Mouse (Mus musculus): ENCODE results near the gene Nf2. TPM values are rescaled to one million over a fixed set of nuclear protein-coding genes. Genes with fewer than 3 reads are reported as not detected.

The Nf2 gene
- polyA plus RNA-seq (2015; fragmentation: Nextera tagmentation; extraction: Ambion mirVana): 16.0 and 16.6 TPM in 2 replicates

DNA sequence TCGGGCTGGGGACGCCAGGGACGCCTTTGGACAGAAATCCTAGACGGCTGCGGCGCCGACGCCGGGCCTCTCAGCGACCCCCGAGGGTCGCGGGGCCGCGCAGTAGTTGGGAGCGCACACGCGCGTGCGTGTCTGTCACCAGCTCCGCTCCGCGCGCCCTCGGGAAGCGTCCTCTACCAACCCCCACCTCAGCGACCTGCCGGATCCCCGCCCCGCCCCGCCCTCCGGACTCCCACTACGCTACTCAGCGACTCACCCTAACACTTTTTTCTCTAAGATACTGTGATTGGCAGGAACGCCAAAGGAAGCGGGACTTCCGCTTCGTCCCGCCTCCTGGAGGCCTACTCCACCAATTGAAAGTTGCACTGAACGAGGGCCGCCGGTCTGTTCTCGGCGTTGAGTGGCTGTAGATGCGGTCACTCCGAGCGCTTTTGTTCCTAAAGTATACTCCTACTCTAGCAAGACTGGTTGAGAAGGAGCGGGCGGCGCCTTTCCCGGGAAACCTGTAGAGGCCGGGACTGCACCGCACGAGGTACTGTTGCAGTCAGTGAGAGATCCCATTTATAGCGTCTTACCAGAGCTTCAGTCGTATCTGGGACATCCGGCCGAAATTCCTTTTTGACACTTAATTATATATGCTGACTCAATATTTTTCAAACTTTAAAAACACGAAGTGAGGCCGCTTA lies at the start of gene Nf2:
TSS of gene Nf2 (minus strand) at position 279 of the 686 bp plus-strand sequence.
- peak; percentile 99 for ATAC-seq
- H3K27me3 ChIP-seq (replicated peaks; ENCODE audit: control insufficient read depth, insufficient read depth, low read length): no peaks in the 10 kb centered on the region
- H3K4me2 ChIP-seq (replicated peaks; ENCODE audit: low read depth): peak within 1 kb of the TSS; percentile 89
- no peak; the same call in 1 of the 2 replicates for TF ChIP-seq CTCF (IDR thresholded peaks at IDR 0.05; ENCODE audit: low read depth)
- WGBS: under 1% methylated on average over 59 of the region's 60 CpGs
- H3K27ac ChIP-seq (ENCODE audit: low read depth, low read length): peak within 1 kb of the TSS; percentile 70
- no peaks in the 10 kb centered on the region for H3K36me3 ChIP-seq (ENCODE audit: control insufficient read depth, insufficient read depth)
- H3K9me3 ChIP-seq (ENCODE audit: control insufficient read depth): no peaks in the 10 kb centered on the region
- H3K4me3 ChIP-seq (ENCODE audit: low read depth, low read length): peak within 1 kb of the TSS; percentile 82
- no peaks in the 10 kb centered on the region for H3K4me1 ChIP-seq (replicated peaks; ENCODE audit: control insufficient read depth, insufficient read depth, low read length)
- H3K9ac ChIP-seq (ENCODE audit: low read depth, low read length): peak within 1 kb of the TSS; percentile 84

DNA sequence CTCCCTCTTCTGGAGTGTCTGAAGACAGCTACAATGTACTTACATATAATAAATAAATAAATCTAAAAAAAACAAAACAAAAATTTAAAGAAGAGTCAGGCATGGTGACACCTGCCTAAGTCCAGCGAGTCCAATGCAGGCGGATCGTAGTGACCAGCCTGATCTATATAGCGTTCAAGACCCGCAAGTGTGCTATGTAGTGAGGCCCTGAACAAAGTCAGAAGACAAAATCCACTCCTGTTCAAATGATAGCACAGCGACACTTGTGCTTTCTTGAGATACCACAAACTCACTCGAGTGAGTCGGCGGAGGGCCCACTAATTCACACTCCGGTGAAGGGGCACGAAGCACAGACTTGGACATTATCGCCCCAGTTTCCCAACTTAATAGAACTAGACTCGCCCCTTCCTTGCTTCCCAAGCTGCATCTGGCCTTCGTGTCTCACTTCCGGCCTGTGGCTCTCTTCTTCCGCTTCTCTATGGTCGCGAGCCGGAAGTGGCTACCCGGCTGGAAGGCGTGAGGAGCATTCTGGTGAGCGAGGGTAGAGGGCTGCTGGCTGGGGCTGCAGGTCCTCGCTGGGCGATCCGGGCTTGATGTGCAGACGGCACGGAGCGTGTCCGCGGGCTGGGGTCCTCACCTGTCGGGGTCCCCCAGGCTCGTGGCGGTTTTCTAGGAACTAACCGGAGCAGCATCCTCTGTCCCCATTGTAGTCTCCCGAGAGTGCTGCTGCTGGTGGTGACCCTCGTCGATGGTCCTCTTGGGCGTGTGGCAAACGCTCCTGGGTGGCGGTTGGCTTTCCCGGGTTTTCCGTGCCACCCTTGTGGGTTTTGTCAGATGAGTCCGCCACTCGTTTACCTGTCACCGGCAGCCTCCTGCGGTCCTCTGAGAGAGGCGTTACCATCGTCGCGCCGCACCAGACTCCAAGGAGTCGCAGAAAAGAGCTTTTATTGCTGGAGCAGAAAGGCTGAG lies 45.8 kb upstream of the Nf2 start, which contains the start of gene Thoc5:
TSS of gene Thoc5 (plus strand) at position 473 of the 969 bp plus-strand sequence.
- Histone ChIP-seq H3K9ac (ENCODE audit: low read depth, low read length) (peak within 1 kb of the TSS; percentile 78), H3K36me3 (ENCODE audit: control insufficient read depth, insufficient read depth) (peaks cover 6% of the 10 kb centered on the region; the same call in 1 of the 2 replicates), H3K4me1 (replicated peaks; ENCODE audit: control insufficient read depth, insufficient read depth, low read length) (peaks cover 5% of the 10 kb centered on the region; the same call in 1 of the 2 replicates), H3K9me3 (ENCODE audit: control insufficient read depth) (no peaks in the 10 kb centered on the region), H3K4me3 (ENCODE audit: low read depth, low read length) (peak within 1 kb of the TSS; percentile 92), H3K4me2 (replicated peaks; ENCODE audit: low read depth) (peak within 1 kb of the TSS; percentile 84), H3K27me3 (replicated peaks; ENCODE audit: control insufficient read depth, insufficient read depth, low read length) (no peaks in the 10 kb centered on the region), H3K27ac (ENCODE audit: low read depth, low read length) (peak within 1 kb of the TSS; percentile 76)
- peak; percentile 84 for ATAC-seq
- no peak for TF ChIP-seq CTCF (IDR thresholded peaks at IDR 0.05; ENCODE audit: low read depth)
- 3% methylated on average over 52 of the region's 52 CpGs for WGBS

DNA sequence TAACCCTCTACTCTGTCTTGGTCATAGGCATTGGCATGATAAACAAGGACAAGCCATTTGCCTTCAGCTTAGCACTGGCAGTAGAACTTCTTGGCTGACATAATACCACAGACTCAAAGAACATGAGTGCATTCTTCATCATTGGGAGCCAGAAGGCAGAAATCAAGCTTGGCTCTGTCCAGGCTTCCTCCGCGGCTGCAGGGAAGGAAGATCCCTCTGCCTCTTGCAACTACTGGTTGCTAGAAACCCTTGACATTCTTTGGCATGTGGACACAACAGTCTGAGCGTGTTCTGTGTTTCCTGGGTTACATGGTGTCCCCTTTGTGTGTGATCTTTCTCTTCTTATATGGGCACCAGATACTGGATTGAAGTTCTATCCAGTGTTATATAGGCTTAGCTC lies 37.7 kb upstream of the Nf2 start:
- Histone ChIP-seq H3K27me3 (replicated peaks; ENCODE audit: control insufficient read depth, insufficient read depth, low read length) (no peaks in the 10 kb centered on the region), H3K4me2 (replicated peaks; ENCODE audit: low read depth) (no peak overlapping the region), H3K36me3 (ENCODE audit: control insufficient read depth, insufficient read depth) (peaks cover 13% of the 10 kb centered on the region), H3K4me1 (replicated peaks; ENCODE audit: control insufficient read depth, insufficient read depth, low read length) (no peaks in the 10 kb centered on the region; the same call in 1 of the 2 replicates), H3K4me3 (ENCODE audit: low read depth, low read length) (no peak overlapping the region), H3K27ac (ENCODE audit: low read depth, low read length) (no peak overlapping the region), H3K9ac (ENCODE audit: low read depth, low read length) (no peak overlapping the region), H3K9me3 (ENCODE audit: control insufficient read depth) (no peaks in the 10 kb centered on the region)
- no peak for TF ChIP-seq CTCF (IDR thresholded peaks at IDR 0.05; ENCODE audit: low read depth)
- no peak for ATAC-seq
- 95% methylated on average over 3 of the region's 3 CpGs for WGBS

DNA sequence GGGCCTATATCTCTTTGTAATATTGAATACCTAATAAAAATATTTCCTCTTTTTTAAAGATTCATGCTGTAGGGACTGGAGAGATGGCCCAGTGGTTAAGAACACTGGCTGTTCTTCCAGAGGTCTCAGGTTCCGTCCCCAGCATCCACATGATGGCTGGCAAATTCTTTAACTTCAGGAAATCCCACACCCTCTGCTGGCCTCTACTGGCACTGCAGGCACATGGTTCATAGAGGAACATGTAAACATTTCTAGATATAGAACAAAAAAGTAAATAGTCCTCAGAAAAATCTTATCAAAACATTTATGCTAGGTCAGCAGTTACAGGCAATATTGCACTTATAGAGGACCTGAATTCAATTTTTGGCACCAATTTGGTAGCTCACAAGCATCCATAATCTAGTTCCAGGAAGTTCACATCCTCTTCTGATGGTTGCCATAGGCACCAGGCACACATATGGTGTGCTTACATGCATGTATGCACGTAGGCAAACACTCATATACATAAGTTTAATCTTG lies 36.1 kb upstream of the Nf2 start:
- H3K27ac ChIP-seq (ENCODE audit: low read depth, low read length): no peak overlapping the region

DNA sequence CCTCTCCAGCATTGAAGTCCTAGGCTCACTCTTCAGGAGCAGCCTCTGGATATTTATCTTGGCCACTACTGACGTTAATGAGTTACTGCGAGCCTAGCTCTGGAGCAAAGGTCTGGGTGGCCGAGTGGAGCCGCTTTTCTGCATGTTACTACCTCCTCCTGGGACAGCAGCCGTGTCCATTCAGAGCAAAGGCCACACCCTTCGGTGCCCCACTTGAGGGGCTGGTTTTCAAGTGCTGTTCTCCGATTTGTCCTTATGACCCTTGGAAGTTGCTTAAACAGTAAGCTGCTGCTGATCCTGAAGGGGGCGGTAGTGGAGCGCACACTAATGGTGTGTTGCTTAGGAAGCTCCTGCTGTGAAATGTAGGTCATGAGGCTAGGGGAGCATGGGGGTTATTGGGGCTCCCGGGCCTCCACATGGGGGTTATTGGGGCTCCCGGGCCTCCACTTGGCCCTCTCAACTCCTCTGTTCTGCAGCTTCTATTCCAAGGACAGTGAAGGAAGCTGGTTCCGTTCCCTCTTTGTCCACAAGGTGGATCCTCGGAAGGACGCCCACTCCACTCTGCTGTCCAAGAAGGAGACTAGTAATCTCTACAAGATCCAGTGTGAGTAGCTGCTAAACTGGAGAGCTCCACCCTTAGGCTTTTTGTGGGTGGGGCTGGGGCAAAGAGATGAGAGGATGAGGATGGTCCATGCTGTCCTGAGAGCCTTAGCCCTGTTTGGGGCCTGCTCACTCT lies 33.7 kb upstream of the Nf2 start:
- peak; percentile 97 for ATAC-seq
- Histone ChIP-seq H3K9me3 (ENCODE audit: control insufficient read depth) (no peaks in the 10 kb centered on the region), H3K36me3 (ENCODE audit: control insufficient read depth, insufficient read depth) (no peaks in the 10 kb centered on the region), H3K27ac (ENCODE audit: low read depth, low read length) (peak overlapping the region; percentile 69), H3K27me3 (replicated peaks; ENCODE audit: control insufficient read depth, insufficient read depth, low read length) (no peaks in the 10 kb centered on the region), H3K4me1 (replicated peaks; ENCODE audit: control insufficient read depth, insufficient read depth, low read length) (peaks cover 3% of the 10 kb centered on the region; the same call in 1 of the 2 replicates), H3K9ac (ENCODE audit: low read depth, low read length) (no peak overlapping the region), H3K4me3 (ENCODE audit: low read depth, low read length) (no peak overlapping the region), H3K4me2 (replicated peaks; ENCODE audit: low read depth) (peak overlapping the region; percentile 49)
- WGBS: 27% methylated on average over 14 of the region's 14 CpGs
- peak; percentile 85 for TF ChIP-seq CTCF (IDR thresholded peaks at IDR 0.05; ENCODE audit: low read depth)

More for the DNA sequence above, 36.1 kb upstream of the Nf2 start:
- Histone ChIP-seq H3K27me3 (replicated peaks; ENCODE audit: control insufficient read depth, insufficient read depth, low read length) (no peaks in the 10 kb centered on the region), H3K4me3 (ENCODE audit: low read depth, low read length) (no peak overlapping the region), H3K9ac (ENCODE audit: low read depth, low read length) (no peak overlapping the region), H3K36me3 (ENCODE audit: control insufficient read depth, insufficient read depth) (peaks cover 13% of the 10 kb centered on the region), H3K9me3 (ENCODE audit: control insufficient read depth) (no peaks in the 10 kb centered on the region), H3K4me1 (replicated peaks; ENCODE audit: control insufficient read depth, insufficient read depth, low read length) (peaks cover 2% of the 10 kb centered on the region; the same call in 1 of the 2 replicates), H3K4me2 (replicated peaks; ENCODE audit: low read depth) (no peak overlapping the region)
- no peak for ATAC-seq
- WGBS: 67% methylated on average over 2 of the region's 2 CpGs
- TF ChIP-seq CTCF (IDR thresholded peaks at IDR 0.05; ENCODE audit: low read depth): peak; percentile 73

Data from intestine, postnatal 0 days (tissue).